Mouse (Mus musculus): ENCODE data around the gene Myt1l. TPM values are rescaled to one million over a fixed set of nuclear protein-coding genes. Genes with fewer than 3 reads are reported as not detected.
A peak's percentile ranks its signal among the peaks of the same experiment; 100 is the strongest.

The Myt1l gene
- polyA plus RNA-seq, 1 experiment from 2014 or later = not detected

DNA sequence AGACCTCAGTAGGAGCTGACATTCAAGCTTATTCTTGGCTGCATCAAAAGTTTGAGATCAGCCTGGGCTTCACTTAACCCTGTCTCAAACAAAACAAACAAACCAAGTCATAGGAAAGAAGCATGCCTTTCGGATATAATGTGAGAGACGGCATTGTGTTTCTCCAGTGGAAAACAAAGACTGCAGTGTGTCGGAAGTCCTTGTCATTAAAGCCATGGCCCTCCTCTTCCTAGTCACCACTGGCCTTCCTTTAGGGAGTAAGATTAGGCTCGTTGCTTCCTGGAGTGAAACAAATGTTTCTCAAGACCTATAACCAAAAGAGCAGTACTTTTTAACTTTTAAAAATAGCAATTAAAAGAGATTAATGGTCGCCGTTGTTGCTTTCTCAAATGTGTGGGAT, 422.9 kb downstream of the Myt1l start:
- Histone ChIP-seq H3K4me2 (replicated peaks; ENCODE audit: low read depth, low read length) (no peak overlapping the region), H3K36me3 (ENCODE audit: control insufficient read depth, insufficient read depth, low read length) (no peaks in the 10 kb centered on the region), H3K9me3 (ENCODE audit: control insufficient read depth, low read length) (no peaks in the 10 kb centered on the region), H3K27me3 (ENCODE audit: control insufficient read depth, insufficient read depth, low read length) (no peaks in the 10 kb centered on the region), H3K4me1 (ENCODE audit: control insufficient read depth, insufficient read depth, low read length) (peaks cover 48% of the 10 kb centered on the region), H3K9ac (ENCODE audit: low read depth, low read length) (no peak overlapping the region), H3K27ac (ENCODE audit: low read depth, low read length) (peak overlapping the region; percentile 53), H3K4me3 (ENCODE audit: low read length) (no peak overlapping the region)
- WGBS = 31% methylated on average over 6 of the region's 6 CpGs
- ATAC-seq (ENCODE audit: low FRiP score, low TSS enrichment) = peak; percentile 41; the same call in 1 of the 2 replicates

DNA sequence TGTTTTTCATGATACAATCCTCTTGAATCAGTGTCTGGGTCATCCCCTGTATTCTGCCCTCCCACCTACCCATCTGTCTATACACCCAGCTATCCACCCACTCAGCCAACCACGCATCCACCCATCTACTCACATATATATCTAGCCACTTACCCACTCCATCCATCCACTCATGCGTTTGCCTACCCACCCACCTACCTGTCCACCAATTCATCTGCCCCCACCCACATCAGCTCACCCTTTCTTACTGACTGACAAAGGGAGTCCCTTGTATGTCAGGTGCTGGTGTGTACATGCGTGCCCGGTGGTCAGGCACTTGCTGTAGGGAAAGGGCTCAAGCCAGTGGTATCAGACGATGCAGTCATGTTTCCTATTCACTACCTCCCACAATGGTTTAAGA, 423.3 kb downstream of the Myt1l start:
- WGBS = 63% methylated on average over 5 of the region's 5 CpGs
- peak; percentile 34; the same call in 1 of the 2 replicates for ATAC-seq (ENCODE audit: low FRiP score, low TSS enrichment)
- peaks cover 49% of the 10 kb centered on the region for H3K4me1 ChIP-seq (ENCODE audit: control insufficient read depth, insufficient read depth, low read length)

DNA sequence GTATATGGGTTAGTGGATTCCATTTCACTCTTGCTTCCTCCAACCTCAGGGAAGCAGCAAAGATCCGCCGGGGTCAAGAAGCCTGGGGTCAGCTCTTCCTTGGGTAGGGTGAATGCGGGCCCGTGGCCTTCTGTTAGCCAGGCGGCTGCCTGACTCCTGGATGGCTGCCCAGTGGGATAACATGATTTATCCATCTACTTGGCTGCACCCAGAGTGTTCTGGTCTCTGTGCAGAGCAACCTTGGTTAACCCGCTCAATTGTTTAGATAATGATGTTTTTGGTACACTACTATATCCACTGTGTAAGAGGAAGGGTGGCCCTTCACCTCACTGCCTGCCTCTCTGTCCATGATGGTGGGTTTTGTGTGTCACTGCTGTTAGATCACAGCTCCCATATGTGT, 423.9 kb downstream of the Myt1l start:
- peaks cover 55% of the 10 kb centered on the region for H3K4me1 ChIP-seq (ENCODE audit: control insufficient read depth, insufficient read depth, low read length)
- peak overlapping the region; percentile 62; the same call in 1 of the 2 replicates for H3K27ac ChIP-seq (ENCODE audit: low read depth, low read length)
- no peak overlapping the region for H3K9ac ChIP-seq (ENCODE audit: low read depth, low read length)
- H3K27me3 ChIP-seq (ENCODE audit: control insufficient read depth, insufficient read depth, low read length) = no peaks in the 10 kb centered on the region
- 39% methylated on average over 6 of the region's 6 CpGs for WGBS
- H3K9me3 ChIP-seq (ENCODE audit: control insufficient read depth, low read length) = no peaks in the 10 kb centered on the region
- no peak overlapping the region for H3K4me2 ChIP-seq (replicated peaks; ENCODE audit: low read depth, low read length)
- no peak overlapping the region for H3K4me3 ChIP-seq (ENCODE audit: low read length)
- no peak for ATAC-seq (ENCODE audit: low FRiP score, low TSS enrichment)
- no peaks in the 10 kb centered on the region for H3K36me3 ChIP-seq (ENCODE audit: control insufficient read depth, insufficient read depth, low read length)

More for the DNA sequence above, 423.3 kb downstream of the Myt1l start:
- Histone ChIP-seq H3K27ac (ENCODE audit: low read depth, low read length) (peak overlapping the region; percentile 62; the same call in 1 of the 2 replicates), H3K36me3 (ENCODE audit: control insufficient read depth, insufficient read depth, low read length) (no peaks in the 10 kb centered on the region), H3K27me3 (ENCODE audit: control insufficient read depth, insufficient read depth, low read length) (no peaks in the 10 kb centered on the region), H3K9ac (ENCODE audit: low read depth, low read length) (no peak overlapping the region), H3K9me3 (ENCODE audit: control insufficient read depth, low read length) (no peaks in the 10 kb centered on the region), H3K4me2 (replicated peaks; ENCODE audit: low read depth, low read length) (no peak overlapping the region), H3K4me3 (ENCODE audit: low read length) (no peak overlapping the region)

DNA sequence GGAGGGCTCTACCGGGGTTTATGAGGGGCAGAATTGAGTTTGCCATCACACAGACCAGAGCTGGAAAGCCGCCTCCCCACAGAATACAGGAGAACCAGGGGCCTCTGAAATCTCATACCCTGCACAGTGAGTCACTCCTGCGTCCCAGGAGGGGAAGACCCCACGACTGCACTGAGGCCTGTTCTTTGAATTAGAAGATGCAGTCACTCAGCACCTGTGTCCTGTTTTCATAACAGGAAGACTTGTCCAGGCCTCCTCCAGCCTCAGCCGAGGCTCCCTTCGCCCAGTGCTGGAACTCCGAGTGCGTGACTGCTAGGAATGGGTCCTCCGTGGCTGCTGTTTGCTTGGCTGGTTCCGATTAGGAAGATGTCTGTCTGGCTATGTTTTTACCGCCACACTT, 425.8 kb downstream of the Myt1l start:
- Histone ChIP-seq H3K4me3 (ENCODE audit: low read length) (no peak overlapping the region), H3K4me1 (ENCODE audit: control insufficient read depth, insufficient read depth, low read length) (peaks cover 71% of the 10 kb centered on the region), H3K27ac (ENCODE audit: low read depth, low read length) (peak overlapping the region; percentile 42; the same call in 1 of the 2 replicates), H3K36me3 (ENCODE audit: control insufficient read depth, insufficient read depth, low read length) (no peaks in the 10 kb centered on the region), H3K9ac (ENCODE audit: low read depth, low read length) (0 out of 2 replicates have a peak overlapping the region, but pooled peaks have one; percentile 18), H3K4me2 (replicated peaks; ENCODE audit: low read depth, low read length) (no peak overlapping the region), H3K27me3 (ENCODE audit: control insufficient read depth, insufficient read depth, low read length) (no peaks in the 10 kb centered on the region), H3K9me3 (ENCODE audit: control insufficient read depth, low read length) (no peaks in the 10 kb centered on the region)
- ATAC-seq (ENCODE audit: low FRiP score, low TSS enrichment) = peak; percentile 30; the same call in 1 of the 2 replicates
- WGBS = 34% methylated on average over 11 of the region's 11 CpGs

DNA sequence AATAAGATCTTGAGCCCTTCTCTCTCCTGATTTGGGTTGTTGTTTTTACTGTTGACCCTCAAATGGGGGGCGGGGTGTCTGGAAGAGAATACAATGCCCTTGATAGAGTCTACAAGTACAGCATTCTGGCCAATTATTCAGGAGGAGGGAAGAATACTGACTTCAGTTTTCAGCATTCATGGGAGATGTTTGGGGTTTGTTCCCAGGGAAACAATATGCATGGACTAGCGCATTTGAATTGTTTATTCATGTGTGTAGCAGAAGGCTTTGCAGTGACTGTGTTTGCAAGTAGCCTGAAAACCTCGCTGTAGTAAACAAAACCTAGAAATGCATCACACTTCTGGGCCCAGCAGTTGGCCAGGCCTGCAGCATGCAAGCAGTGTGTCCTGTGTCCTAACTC, 426.3 kb downstream of the Myt1l start:
- no peaks in the 10 kb centered on the region for H3K27me3 ChIP-seq (ENCODE audit: control insufficient read depth, insufficient read depth, low read length)
- no peaks in the 10 kb centered on the region for H3K36me3 ChIP-seq (ENCODE audit: control insufficient read depth, insufficient read depth, low read length)
- no peak overlapping the region for H3K4me2 ChIP-seq (replicated peaks; ENCODE audit: low read depth, low read length)
- H3K9me3 ChIP-seq (ENCODE audit: control insufficient read depth, low read length) = no peaks in the 10 kb centered on the region
- 83% methylated on average over 3 of the region's 3 CpGs for WGBS
- no peak overlapping the region for H3K4me3 ChIP-seq (ENCODE audit: low read length)
- H3K27ac ChIP-seq (ENCODE audit: low read depth, low read length) = peak overlapping the region; percentile 42; the same call in 1 of the 2 replicates
- H3K9ac ChIP-seq (ENCODE audit: low read depth, low read length) = 0 out of 2 replicates have a peak overlapping the region, but pooled peaks have one; percentile 18
- H3K4me1 ChIP-seq (ENCODE audit: control insufficient read depth, insufficient read depth, low read length) = peaks cover 71% of the 10 kb centered on the region
- no peak for ATAC-seq (ENCODE audit: low FRiP score, low TSS enrichment)

DNA sequence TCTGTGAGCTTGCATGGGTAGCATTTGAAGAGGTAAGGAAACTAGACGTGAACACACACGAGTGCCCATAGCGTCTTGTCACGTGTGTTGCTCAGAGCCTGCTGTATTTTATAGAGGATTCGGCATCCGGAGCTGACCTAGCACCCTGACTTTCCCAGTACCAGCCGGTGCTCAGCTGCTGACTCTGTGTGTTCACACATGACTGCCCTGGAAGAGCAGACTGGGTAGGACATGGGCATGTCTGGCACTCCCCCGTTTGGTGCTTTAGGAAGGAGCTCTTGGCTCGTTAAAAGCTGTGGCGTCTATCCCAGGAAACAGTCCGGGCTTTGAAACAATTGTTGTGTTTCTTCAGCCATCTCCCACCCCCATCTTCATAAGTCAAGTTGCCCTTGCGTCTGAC, 428.8 kb downstream of the Myt1l start:
- no peak overlapping the region for H3K4me3 ChIP-seq (ENCODE audit: low read length)
- H3K4me1 ChIP-seq (ENCODE audit: control insufficient read depth, insufficient read depth, low read length) = peaks cover 50% of the 10 kb centered on the region
- no peaks in the 10 kb centered on the region for H3K9me3 ChIP-seq (ENCODE audit: control insufficient read depth, low read length)
- no peaks in the 10 kb centered on the region for H3K27me3 ChIP-seq (ENCODE audit: control insufficient read depth, insufficient read depth, low read length)
- H3K27ac ChIP-seq (ENCODE audit: low read depth, low read length) = no peak overlapping the region
- 41% methylated on average over 12 of the region's 12 CpGs for WGBS
- H3K4me2 ChIP-seq (replicated peaks; ENCODE audit: low read depth, low read length) = no peak overlapping the region
- ATAC-seq (ENCODE audit: low FRiP score, low TSS enrichment) = peak; percentile 81; the same call in 1 of the 2 replicates
- H3K9ac ChIP-seq (ENCODE audit: low read depth, low read length) = no peak overlapping the region
- H3K36me3 ChIP-seq (ENCODE audit: control insufficient read depth, insufficient read depth, low read length) = no peaks in the 10 kb centered on the region

DNA sequence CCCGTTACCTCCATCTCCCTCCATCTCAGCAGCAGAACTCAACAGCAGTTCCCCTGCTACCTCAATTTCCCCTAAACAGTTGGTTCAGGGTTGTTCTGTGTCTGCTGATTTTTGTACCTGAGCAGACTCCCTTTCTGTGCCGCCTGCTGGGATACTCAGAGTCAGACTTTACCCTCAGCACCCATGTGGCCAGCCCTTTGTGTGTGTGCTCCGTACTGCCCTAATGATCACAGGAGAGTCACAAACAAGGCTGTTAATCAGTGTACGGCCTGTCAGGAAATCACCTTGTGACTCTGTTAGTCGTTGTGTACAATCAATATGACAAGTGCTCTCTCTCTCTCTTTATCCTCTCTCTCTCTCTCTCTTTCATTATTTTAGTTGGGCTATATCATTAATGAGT, 430.5 kb downstream of the Myt1l start:
- H3K4me1 ChIP-seq (ENCODE audit: control insufficient read depth, insufficient read depth, low read length) = peaks cover 35% of the 10 kb centered on the region
- no peaks in the 10 kb centered on the region for H3K9me3 ChIP-seq (ENCODE audit: control insufficient read depth, low read length)
- no peak overlapping the region for H3K4me3 ChIP-seq (ENCODE audit: low read length)
- H3K27ac ChIP-seq (ENCODE audit: low read depth, low read length) = no peak overlapping the region
- H3K9ac ChIP-seq (ENCODE audit: low read depth, low read length) = no peak overlapping the region
- no peaks in the 10 kb centered on the region for H3K36me3 ChIP-seq (ENCODE audit: control insufficient read depth, insufficient read depth, low read length)
- ATAC-seq (ENCODE audit: low FRiP score, low TSS enrichment) = no peak
- 51% methylated on average over 5 of the region's 5 CpGs for WGBS
- no peak overlapping the region for H3K4me2 ChIP-seq (replicated peaks; ENCODE audit: low read depth, low read length)
- H3K27me3 ChIP-seq (ENCODE audit: control insufficient read depth, insufficient read depth, low read length) = no peaks in the 10 kb centered on the region

DNA sequence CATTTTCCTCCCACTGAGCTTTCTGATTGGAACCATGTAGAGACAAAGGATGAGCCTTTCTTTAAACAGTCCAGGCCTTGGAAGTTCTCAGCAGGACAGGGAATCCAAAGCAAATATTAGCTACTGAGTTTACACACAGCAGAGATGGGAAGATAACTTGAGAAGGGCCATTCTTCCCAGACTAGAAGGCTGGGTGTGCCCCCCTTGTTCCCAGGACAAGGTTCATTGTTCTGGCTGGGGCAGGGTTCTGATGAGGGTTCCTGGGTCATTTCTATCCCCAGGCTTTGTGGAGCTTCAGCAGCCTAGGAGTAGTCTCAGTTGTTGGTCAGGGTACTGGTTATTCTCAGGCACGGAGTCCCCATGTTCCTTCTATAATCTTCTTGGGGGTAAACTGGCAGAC, 432.9 kb downstream of the Myt1l start:
- 85% methylated on average over 1 of the region's 1 CpGs for WGBS
- Histone ChIP-seq H3K4me1 (ENCODE audit: control insufficient read depth, insufficient read depth, low read length) (peaks cover 23% of the 10 kb centered on the region), H3K36me3 (ENCODE audit: control insufficient read depth, insufficient read depth, low read length) (no peaks in the 10 kb centered on the region), H3K27ac (ENCODE audit: low read depth, low read length) (no peak overlapping the region), H3K4me3 (ENCODE audit: low read length) (no peak overlapping the region), H3K9ac (ENCODE audit: low read depth, low read length) (no peak overlapping the region), H3K4me2 (replicated peaks; ENCODE audit: low read depth, low read length) (no peak overlapping the region), H3K27me3 (ENCODE audit: control insufficient read depth, insufficient read depth, low read length) (no peaks in the 10 kb centered on the region), H3K9me3 (ENCODE audit: control insufficient read depth, low read length) (no peaks in the 10 kb centered on the region)
- no peak for ATAC-seq (ENCODE audit: low FRiP score, low TSS enrichment)

DNA sequence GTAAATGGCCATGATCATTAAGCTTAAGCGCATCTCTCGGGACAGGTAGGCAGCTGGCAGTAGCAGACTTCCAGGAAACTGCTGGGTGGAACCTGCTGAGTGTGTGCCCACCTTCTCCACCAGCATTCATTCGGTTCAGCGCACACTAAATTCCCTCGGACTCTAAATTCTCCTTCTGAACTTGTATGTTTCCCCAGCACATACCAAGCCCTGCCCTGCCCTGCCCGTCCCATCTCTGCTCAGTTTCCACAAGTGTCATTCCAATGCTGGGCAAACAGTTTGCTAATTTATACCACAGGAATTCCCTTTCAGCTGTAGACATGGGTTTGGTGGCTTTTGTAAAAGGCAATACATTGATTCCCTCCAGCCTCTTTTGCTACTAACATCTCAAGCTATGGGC, 436.8 kb downstream of the Myt1l start:
- H3K27ac ChIP-seq (ENCODE audit: low read depth, low read length) = no peak overlapping the region
- no peak overlapping the region for H3K4me3 ChIP-seq (ENCODE audit: low read length)
- H3K27me3 ChIP-seq (ENCODE audit: control insufficient read depth, insufficient read depth, low read length) = no peaks in the 10 kb centered on the region
- no peak overlapping the region for H3K9ac ChIP-seq (ENCODE audit: low read depth, low read length)
- WGBS = 81% methylated on average over 6 of the region's 6 CpGs
- H3K4me2 ChIP-seq (replicated peaks; ENCODE audit: low read depth, low read length) = no peak overlapping the region
- no peaks in the 10 kb centered on the region for H3K4me1 ChIP-seq (ENCODE audit: control insufficient read depth, insufficient read depth, low read length)
- ATAC-seq (ENCODE audit: low FRiP score, low TSS enrichment) = no peak
- no peaks in the 10 kb centered on the region for H3K36me3 ChIP-seq (ENCODE audit: control insufficient read depth, insufficient read depth, low read length)
- no peaks in the 10 kb centered on the region for H3K9me3 ChIP-seq (ENCODE audit: control insufficient read depth, low read length)
